Mouse (Mus musculus) adrenal gland, postnatal 36 days (tissue): ENCODE data around the gene Pcgf1. TPM values are rescaled to one million over a fixed set of nuclear protein-coding genes. Genes with fewer than 3 reads are reported as not detected.

Source experiments
- DNase-seq, 2 experiments: peaks; one replicate each; pipeline ENCODE4 v3.0.0; 2021; ENCODE audit warnings: mixed read lengths in 1 of 2
- total RNA-seq, 2 experiments: library from RNA; stranded (reverse); gene quantifications; 2 replicates each; pipeline ENCODE4 v1.2.3; 2021

Pcgf1 gene
- total RNA-seq, 2 experiments from 2014 or later: 30.9 to 38.9 TPM

DNA sequence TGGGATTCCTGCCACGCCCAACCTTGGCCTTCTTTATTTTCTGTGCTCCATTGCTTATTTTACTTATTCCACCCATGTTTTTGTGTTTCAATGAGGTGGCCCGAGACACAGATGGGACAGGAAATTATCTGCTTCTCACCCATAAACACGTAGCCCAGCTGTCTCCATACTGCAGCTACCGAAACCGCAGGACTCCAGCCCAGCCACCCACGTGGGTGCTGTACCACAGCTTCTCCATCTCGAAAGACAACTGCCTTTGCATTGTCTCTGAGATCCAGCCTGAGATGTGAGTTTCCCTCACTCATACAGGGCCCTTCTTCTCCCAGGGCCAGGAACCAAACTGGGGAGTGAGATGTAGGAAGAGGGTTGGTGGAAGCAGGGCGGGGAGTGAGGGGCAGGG lies 11.7 kb upstream of the Pcgf1 start:
- DNase-seq: no peak

DNA sequence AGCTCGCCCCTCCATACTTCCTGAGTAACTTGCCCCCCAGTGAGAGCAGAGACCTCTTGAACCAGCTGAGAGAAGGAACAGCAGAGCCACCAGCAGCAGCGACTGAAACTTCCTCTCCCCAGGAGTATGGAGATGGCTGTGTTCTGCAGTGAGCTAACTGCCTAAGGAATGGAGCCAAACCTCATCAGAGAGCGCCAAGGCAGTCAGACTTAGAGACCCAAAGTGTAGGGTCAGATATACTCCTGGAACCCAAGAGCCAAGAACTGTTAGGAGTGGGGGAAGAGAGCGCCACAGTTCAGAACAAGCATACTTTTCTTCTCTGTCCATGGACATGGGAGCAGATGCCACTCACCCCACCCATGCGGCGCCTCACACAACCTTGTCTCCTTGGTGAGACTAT lies 11.2 kb upstream of the Pcgf1 start:
- DNase-seq: no peak

DNA sequence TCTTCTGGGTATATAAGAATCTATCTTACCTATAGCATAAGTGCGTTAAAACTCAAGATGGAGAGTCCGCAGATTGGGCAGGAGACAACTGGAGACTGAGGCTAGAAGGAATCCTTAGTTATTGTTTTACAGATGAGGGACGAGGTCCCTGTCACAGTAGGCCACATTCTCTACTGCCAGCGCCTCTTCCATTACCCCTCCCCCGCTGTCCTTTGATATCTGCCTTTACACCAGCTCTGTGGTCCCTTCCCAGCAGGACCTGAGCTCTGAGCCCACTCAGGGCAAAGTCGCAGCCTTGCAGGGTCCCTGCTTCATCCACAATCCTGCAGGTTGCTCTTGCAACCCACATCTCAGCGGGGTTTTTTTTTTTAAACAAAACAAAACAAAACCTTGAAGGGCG lies 9.4 kb upstream of the Pcgf1 start:
- no peak for DNase-seq

DNA sequence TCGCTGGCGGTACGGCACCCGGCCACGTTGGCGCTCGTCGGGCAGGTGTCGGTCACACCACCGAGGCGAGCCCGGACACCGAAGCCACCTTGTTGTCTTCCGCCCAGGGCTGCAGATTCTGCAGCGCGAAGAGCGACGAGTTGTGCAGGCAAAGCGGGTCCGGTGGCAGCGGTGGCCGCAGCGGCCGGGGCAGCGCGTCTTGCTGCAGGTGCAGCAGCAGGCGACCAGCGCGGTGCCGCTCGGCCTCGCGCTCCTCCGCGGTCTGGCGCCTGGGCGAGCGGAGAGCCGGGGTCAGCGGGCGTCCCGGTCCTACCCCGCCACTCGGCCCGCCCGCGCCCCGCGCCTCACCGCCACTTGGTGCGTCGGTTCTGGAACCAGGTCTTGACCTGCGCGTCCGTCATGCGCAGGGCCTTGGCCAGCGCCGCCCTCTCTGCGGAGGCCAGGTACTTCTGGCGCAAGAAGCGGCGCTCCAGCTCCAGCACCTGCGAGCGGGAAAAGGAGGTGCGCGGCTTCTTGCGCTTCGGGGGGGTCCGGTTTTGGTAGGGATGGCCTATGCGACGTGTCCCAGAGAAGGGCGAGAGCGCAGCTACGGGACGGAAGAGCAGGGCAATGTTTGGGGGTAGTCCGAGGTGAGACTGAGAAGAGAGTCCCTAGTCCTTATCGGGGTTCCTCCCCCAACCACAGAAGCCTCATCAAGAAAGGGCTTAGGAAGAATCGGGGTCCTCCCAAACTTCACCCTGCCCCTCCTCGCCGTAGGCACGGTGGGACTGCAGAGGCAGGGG lies 8.8 kb upstream of the Pcgf1 start:
- DNase-seq: peak in 1 of 2 experiments; percentile 23

DNA sequence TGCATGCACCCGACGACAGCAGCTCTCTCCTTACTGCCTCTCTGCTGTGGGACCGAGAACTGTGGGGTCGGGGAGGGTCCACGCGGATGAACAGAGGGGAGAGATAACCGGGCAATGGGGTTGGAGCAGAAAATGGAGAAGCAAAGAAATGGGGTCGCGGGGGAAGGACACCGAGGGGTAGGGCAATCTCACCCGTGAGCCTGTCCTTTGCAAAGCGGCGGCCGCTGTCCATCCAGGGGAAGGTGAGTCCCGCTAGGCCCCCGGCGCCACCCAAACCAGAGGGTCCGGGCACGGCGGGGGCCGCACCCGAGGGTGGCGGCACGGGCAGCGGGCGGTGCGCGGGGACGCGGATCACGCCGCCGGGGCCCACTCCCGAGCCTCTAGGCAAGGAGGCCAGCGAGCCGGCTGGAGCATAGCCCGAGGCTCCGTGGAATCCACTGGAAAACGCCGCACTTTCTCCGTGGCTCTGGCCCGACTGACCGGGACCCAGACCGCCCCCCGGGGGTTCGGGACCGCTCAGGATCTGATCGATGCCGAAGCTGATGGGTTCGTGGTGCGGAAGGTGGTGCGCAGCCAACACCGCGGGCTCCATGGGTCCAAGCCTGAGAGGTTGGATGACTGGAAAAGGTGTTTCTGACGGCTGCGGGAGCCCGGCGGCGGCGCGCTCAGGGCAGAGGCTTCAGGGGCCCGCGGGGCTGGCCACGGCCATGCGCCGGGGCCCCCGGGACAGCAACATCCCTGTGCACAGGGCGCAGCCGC lies 8.0 kb upstream of the Pcgf1 start:
- DNase-seq: no peak

DNA sequence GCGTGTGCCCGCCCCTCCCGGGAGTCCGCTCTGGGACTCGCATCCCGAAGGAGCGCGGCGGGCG lies 7.6 kb upstream of the Pcgf1 start, which contains the start of gene Tlx2:
TSS of gene Tlx2 (minus strand) at position 47 of the 64 bp plus-strand sequence.
- DNase-seq: no peak

DNA sequence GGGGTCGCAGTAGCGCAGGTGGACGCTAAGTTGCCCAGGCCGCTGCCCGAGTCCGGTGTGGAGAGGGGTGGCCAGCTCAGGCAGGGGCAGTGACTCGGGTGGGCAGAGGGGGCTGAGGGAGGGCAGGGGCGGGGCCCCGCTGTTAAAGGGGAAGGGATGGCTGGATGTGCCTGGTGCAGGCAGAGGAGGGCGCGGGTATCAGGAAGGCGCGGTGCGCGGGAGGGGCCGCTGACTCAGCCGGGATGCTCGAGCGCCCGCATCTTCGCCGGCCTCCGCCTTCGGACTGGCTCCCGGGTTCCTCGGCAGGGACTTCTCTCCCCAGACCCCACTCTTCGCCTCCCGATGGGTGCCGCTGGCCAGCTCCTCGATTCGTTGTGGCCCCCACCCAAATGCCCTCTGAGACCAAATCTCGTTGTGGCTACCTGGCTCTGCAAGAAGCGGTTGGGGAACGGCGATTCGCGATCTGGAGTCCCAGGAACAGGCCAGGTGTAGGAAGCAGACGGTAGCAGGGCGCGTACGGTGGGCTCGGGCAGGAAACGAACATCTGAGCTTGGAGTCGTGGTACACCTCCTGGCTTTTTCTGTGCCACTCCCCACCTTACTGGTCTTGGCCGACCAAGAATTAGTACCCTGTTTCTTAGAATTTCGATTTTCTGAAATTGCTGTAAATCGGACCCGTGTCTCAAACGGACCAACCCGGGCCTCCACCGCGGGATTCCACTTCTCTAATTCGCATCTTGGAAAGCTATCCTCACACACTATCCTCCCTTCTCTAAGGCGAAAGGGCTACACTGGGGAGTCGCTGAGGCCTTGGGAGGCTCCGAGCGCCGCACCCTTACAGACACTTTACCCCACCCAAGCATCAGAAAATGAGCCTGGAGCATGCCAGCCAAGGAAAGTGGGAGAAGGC lies 7.1 kb upstream of the Pcgf1 start:
- peak; percentile 38 to 43 for DNase-seq

DNA sequence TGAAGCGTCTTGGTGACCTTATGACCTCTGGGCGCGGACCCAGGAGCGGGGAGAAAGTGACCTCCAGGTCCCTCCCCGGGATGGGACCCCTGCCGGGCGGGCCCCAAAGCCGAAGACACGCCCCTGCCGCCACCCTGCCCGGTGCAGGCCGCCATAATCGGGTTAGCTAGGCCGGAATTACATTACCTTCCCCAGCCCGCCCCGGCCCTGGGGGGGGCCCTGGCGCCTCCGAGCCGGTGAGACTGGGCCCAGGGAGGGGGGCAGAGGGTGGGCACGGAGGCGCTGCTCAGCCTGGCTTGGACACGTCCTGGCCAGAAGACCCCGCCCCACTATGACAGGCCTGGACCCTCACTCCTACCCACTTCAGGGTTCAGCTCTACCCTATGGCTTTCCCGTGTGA lies 6.4 kb upstream of the Pcgf1 start:
- DNase-seq: peak; percentile 37 to 48

DNA sequence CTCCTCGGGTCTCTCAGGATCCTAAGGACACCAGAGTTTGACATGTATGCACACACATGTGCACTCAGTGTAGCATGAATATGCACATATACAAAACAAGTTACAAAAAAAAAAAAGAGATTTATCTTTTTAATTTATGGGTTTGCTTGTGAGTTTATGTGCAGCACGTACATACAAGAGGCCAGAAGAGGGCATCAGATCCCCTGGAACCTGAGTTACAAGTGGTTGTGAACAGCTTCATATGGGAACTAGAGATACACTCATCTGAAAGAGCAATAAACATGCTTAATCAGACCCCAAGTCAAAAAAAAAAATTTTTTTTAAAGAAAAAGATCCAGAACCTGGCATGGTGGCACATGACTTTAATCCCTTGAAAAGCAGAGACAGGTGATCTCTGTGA lies 2.7 kb upstream of the Pcgf1 start:
- DNase-seq: peak in 1 of 2 experiments; percentile 37

DNA sequence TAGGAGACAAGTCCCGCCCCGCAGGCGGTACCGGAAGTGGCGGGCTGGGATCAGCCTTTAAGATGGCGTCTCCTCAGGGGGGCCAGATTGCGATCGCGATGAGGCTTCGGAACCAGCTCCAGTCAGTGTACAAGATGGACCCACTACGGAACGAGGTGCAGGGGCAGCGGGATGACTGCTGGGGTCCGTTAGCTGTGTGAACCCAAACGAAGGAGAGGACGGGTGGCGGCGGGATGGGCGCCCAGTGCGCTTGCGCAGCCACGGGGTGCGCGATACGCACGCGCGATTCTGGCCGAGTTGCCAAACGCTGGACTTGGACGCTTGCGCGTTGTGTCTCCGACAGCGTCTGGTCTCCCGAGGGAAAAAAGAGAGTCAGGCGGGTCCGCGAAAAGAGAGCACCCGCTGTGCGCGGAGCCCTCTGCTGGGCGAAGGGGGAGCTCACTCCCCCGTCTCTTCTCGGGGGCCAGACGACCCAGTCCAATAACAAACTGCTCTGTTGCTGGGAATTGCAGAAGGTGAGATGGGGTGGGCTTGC lies 722 bp downstream of the Pcgf1 start:
- peak; percentile 98 to 99 for DNase-seq

DNA sequence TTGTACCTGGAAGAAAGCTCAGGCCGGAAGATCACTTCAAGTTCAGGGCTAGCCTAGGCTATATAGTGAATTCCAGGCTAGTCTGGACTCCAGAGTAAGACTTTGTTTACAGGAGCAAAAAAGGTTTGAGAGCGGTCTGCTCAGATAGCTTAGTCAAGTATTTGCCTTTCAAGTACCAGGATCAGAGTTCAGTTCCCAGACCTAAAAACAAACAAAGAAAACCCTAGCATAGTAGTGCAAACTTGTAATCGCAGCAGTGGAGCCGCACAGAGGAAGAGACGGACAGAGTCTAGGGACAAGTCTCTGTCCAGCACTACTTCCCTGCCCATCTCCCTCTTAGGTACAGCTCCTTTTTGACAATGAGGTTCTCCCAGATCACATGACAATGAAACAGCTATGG lies 2.5 kb downstream of the Pcgf1 start:
- no peak for DNase-seq

DNA sequence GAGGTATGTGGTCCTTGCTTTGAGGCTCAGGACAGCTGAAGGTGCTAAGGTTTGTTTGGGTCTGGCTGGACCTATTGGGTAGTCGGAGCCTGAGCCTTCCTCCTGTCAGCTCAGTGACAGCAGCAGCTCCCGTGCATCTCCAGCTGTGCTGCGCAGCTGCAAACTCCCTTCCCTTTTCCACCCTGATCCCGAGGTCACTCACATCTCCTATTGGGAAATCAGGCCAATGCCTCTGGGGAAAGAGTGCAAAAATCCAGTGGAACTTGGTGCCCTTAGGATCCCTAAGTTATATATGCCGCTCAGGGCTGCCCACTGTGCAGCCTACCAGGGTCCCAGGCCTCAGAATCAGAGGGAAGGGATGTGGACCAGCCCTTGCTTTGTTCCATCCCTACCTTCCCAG lies 5.8 kb downstream of the Pcgf1 start:
- DNase-seq: no peak

DNA sequence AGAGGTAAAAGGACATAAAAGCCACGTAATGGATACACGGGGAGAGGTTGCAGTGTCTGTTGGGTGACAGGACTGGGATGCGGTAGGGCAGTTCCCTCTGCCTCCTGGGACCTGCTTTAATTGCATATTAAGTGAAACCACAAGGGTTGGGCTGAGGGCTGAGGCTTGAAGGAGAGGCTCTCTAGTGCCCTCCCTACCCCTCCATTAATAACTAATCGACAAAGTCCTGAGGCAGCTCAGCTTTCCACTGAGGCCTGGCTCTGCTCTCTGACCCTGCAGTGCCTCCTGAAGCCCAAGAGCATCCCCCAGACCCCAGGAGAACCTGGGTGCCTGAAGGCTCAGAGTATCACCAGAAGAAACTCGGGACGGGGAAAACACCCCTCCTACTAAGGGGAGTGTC lies 6.8 kb downstream of the Pcgf1 start:
- DNase-seq: no peak

DNA sequence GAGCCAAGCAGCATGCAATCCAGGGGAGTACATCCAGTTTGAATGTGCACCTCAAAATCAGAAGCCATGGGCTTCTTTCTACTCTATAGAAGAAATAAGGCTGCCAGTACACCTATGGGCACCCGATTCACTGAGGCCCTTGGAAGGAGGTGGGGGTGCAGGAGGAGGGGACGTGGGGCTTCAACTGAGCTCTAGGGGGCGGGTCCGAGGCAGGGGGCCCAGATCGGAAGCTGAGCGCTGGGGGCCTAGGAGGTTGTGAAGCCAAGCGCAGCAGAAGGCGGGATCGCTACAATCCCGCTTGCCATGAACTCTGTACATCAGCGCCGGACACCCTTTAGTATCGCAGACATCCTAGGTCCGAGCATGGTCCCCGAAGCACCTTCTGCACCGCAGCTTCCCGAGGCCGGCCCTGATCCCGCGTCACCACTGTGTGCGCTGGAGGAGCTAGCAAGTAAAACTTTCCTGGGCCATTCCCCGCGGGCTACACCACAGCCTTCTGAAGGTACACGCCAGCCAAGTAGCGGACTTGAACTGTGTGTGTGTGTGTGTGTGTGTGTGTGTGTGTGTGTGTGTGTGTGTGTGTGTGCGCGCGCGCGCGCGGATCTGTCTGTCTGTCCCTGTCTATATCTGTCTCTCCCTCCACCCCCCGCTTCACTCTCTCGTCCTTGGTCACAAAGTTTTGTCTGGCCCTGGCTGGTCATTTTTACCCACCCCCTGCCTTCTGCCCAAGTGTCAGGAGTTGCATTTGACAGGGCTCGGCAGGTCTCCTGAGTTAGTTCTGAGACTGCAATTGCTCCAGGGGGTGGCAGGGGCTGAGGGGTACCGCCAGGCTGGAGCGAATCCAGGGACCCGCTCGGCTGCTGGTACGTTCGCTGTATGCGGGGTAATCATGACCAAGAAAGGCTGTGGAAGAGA lies 8.7 kb downstream of the Pcgf1 start, which contains the start of gene Lbx2:
TSS of gene Lbx2 (plus strand) at position 247 of the 915 bp plus-strand sequence.
- DNase-seq: peak; percentile 57 to 66

DNA sequence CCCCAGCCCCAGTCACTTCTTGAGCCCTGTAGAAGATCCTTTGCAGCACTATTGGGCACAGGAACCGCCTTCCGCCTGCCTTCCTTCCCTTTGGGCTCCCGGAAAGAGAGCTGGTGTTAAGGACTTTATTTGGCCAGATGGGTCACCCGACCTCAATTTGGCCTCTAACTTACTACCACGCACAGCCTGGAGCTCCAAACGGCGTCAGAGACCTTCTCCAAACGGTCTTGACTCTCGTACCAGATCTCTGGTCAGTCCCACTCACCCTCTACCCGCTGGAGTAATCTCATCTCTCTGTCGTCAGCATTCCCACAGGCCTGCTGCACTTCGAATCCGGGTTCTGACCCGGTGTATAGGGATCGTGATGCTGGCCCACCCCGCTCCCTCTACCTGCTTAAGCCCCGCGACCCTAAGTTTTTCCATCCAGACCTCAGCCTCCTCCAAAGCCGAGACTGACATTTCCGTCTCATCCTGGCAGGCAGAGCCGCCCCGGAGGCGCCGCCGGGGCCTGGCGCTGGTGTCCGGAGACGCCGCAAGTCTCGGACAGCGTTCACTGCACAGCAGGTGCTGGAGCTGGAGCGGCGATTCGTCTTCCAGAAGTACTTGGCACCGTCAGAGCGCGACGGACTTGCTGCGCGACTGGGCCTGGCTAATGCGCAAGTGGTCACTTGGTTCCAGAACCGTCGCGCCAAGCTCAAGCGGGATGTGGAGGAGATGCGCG lies 9.7 kb downstream of the Pcgf1 start:
- peak; percentile 73 to 78 for DNase-seq

DNA sequence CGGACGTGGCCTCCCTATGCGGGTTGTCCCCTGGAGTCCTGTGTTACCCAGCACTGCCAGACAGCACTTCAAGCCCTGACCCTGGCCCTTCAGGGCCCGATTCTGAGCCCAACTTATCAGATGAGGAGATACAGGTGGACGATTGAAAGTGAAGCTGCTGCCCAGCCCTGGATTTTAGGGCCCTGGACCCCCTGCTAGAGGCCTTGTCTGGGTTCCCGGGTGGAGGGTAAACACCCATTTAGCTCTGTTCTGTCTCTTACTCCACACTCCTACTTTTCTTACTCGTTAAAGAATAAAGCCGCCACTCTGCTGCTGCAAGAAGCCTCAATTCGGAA lies 10.2 kb downstream of the Pcgf1 start:
- no peak for DNase-seq

DNA sequence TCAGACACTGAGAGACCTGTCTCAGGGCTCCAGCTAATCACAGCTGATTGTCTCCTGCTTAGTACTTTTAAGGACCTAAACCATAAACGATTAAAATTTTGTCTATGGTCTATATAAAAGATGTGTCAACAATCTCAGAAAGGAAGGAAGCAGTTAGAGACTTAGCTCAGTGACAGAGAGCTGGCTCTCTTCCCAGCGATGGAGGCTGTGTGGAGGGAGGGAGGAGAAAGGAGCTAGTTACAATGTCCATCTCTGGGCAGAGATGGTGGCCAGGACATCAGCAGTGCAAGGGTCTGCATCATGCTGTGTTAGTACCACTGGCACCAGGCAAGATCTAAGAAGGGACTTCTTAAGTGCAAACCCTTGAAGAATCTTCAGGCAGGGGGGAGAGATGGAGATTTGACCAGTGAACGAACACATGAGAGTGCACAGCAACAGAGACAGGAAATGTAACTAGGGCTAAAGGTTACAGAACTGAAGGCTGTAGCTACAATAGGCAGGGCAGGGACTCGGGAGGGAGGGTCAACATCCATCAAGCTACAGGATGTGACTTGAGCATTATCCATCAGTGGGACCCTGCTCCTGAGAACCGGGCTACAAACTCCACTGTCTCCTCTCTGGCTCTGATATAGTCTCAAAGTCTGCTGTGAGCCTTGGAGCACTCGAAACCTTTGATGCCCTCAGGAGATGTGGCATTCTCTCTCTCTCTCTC lies 14.9 kb downstream of the Pcgf1 start:
- peak; percentile 59 to 75 for DNase-seq

DNA sequence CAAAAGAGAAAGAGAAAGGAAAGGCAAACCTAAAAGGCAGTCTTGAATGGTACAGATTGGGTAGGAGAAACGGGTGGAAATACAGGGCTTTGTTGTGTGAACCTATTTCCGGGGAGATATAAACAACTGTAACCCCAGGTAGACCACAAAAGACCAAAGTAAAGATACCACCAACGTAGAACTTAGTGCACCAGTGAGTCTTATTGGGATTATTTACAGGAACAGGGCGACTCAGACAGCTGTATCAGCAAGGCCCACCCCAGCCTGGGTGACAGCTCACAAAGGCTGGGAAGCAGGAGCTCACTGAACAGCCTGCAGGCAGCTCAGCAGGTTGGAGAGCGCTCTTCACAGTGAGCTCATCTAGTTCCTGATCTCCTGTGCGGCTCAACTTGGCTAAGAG lies 18.3 kb downstream of the Pcgf1 start:
- DNase-seq: peak in 1 of 2 experiments; percentile 49

DNA sequence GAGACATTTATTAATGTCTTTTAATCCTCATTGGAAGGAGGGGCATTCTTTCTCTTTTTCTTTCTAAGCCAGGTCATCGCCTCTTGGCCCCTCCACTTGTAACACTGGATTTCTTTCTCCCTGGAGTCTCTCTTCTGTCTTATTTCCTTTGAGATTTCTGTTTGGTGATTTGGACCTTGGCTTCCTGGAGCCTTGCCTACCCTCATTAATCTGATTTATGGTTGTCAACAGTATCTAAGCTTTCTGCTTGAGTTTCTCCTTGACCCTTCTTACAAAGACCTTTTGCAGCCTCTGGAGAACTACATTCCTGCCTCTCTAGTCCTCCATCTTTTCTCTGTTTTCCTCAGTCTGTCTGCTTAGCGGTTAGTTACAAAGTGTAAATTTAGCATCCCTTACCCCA lies 20.7 kb downstream of the Pcgf1 start:
- peak in 1 of 2 experiments; percentile 64 for DNase-seq

DNA sequence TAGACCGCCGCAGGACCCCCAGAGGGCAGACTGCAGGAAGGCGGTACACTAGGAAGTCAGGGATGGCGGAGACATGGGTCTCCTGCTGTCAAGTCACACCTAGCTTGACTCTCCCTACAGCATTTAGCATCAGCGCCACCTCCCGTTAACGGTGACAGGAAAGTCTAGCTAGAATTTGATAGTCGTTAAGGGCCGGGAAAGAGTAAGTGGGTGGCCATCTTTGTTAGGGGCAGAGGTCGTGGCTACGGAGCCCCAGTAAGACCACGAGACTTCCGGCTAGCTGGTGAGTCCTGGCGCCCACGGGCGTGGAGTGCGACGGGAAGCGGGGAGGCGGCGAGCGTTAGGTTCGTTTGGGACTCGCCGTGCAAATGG lies 23.6 kb downstream of the Pcgf1 start, which contains the start of the genes Ccdc142 and Gm42688:
TSS of gene Ccdc142 (plus strand) at position 286 of the 372 bp plus-strand sequence.
TSS of gene Gm42688 (plus strand) at position 302 of the 372 bp plus-strand sequence.
- DNase-seq: peak; percentile 92
